Mouse (Mus musculus): ENCODE measurements around the gene Phactr1.

GRCm38 (mm10) chr13:42757654-42758400 lies 77.4 kb downstream of the Phactr1 start:
- no peak for TF ChIP-seq POLR2A (IDR thresholded peaks at IDR 0.05; ENCODE audit: insufficient read length, low read depth)
- TF ChIP-seq E2F4 (IDR thresholded peaks at IDR 0.05; ENCODE audit: insufficient read depth), result no peak
- TF ChIP-seq TCF12 (IDR thresholded peaks at IDR 0.05; ENCODE audit: insufficient read depth, poor library complexity, severe bottlenecking), result no peak
